Mouse (Mus musculus) cerebellum, postnatal 14 days (tissue): ENCODE data around the gene Lctl.
A peak's percentile ranks its signal among the peaks of the same experiment; 100 is the strongest.

Source experiments
- DNase-seq, 2 experiments: peaks; one replicate each; pipeline ENCODE4 v3.0.0; 2021; ENCODE audit warnings: mixed read lengths in 2 of 2

Lctl gene

DNA sequence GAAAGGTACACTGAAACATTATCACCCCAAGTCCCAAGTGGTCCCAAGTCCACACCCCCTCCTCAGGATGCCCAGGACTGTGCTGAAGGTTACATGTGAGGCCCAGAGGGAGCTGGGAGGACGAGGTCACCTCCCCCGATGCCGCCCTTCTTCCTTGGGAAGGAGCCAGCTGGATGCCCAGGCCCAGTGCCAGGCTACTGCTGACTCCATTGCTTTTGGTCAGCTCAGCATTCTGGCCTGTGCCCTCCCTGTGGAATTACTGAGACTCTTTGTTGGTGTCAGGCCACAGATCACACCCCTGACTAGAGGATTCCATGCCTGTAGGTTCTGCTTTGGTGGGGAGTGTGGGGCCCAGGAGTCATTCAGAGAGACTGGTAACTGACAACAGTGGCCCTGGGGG, at the start of gene Lctl:
TSS of gene Lctl (plus strand) at position 272 of the 400 bp plus-strand sequence.
- peak in 1 of 2 experiments; percentile 32 for DNase-seq

DNA sequence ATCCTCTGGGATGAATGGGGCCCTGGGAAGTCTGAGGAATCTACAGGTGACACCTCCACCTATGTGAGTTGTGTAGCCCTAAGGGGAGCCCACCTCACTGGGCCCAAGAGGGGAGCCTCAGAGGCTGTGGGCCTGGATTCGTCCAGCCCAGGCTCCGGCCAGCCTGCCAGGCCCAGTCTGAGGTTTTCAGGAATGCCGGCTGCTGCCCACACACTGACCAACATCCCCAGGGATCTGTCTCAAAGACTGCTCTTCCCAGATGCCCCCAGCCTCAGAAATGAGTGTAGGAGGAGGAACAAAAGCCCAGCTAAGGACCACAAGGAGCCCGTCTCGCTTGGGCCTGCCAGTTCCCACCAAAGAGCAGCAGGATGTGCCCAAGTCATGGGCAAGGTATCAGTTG, 49.2 kb upstream of the Lctl start:
- DNase-seq, result no peak

GRCm38 (mm10) chr9:64068571-64068970, 48.4 kb upstream of the Lctl start:
- DNase-seq, result no peak

DNA sequence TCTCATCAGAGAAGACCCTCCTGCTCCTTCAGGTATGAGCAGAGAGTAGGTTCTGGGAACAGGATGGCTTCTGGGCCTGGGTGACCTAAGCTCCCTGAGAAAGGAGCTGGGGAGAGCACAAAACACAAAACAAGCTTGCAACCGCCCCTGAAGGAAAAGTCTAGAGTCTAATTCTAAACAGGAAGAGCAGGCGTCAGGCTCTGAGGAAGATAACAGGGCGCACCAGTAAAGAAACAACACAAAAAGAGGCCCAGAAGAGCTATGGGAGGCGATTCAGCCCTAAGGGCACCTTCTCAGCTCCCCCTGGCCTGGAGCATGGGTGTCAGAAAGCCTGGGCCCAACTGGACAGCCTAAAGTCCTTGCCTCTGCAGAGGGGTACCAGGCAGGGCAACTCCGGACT, 47.8 kb upstream of the Lctl start:
- no peak for DNase-seq

DNA sequence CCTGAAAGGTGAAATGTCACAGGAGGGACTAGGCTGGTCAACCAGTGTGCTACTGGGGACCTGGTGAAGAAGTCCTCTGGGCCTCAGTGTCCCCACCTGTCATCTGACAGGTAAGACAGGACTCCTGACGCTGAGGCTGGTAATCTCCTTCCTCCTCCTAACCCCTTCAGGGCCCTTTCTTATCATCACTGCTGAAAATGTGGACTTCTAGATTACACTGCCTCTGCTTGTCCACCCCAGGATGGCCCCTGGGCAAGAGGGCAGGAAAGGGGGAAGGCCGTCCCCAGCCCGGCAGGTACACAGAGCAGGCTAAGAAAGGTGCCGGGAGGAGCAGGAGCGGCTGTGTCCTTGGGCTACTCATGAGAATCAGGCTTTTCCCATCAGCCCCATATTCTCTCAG, 46.3 kb upstream of the Lctl start:
- DNase-seq, result no peak

DNA sequence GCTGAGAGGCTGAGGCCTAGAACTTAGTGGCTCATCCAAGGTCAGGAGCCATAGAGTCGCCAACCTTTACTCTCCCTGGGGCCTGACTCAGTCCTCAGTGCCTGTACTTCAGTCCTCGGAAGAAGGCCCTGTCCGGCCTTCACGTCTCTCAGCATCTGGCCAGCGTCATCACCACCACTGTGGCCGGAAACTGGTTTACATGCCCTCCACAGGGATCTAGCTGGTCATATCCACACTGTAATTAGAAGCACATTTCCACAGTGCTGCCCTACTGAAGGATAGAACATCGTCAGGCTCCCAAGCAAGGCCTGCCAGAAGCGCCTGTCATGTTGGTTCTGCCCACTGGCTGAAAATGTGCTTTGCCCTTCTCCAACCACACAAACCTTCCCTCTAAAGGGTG, 42.1 kb upstream of the Lctl start:
- DNase-seq, result no peak

DNA sequence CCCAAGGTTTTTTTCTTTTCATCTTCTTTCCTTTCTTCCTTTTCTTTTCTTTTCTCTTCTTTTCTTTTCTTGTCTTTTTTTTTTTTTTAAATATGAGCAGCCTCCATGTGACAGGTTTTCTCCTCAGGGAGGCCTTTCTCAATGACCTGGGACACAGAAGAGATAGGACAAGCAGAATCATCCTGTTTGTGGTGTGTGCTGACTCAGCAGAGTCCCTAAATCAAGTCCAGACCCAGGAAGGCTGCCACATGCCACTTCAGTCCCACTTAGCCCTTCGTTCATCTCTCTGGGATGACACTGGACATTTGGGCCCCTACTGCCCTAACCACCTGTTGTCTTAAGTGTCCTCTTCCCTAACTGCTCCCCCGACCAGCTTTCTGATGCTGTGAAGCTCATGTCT, 40.5 kb upstream of the Lctl start:
- no peak for DNase-seq

- no peak for DNase-seq
Observed at GRCm38 (mm10) chr9:64078386-64078792, 38.6 kb upstream of the Lctl start.

DNA sequence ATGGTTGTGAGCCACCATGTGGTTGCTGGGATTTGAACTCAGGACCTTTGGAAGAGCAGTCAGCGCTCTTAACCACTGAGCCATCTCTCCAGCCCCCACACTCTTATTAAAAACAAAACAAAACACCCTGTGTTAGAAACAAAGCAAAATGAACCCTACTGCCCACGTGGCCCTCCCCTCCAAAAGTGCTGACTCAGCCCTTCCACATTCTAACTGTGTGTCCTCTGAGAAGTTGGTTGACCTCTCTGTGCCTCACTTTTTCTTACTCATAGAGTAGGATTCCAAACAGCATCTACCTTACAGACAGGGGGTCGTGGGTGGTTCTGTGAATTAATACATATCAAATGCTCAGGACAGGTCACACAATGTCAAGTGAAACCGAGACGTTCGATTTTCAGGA, 37.0 kb upstream of the Lctl start:
- no peak for DNase-seq

- DNase-seq, result no peak
Observed at GRCm38 (mm10) chr9:64084231-64084630, 32.7 kb upstream of the Lctl start.

GRCm38 (mm10) chr9:64084661-64085399, 32.1 kb upstream of the Lctl start:
- DNase-seq, result no peak

GRCm38 (mm10) chr9:64085976-64086375, 31.0 kb upstream of the Lctl start:
- DNase-seq, result no peak

DNA sequence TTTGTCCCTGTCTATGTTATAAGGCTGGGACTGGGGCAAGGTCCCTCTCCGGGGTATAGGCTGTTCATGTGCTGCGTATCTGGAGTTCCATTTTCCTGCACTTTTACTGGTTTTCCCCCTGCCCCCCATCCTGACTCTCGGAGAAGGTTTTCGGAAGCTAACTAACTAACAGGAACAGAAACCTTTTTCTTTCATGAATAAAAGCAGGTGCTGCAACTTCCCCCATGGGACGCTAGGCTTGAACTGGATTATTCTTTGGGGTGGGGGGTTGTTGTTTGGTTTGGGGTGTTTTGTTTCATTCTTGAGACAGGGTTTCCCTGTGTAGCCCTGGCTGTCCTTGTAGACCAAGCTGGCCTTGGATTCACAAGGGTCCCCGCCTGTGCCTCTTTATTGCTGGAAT, 30.4 kb upstream of the Lctl start:
- DNase-seq, result no peak

DNA sequence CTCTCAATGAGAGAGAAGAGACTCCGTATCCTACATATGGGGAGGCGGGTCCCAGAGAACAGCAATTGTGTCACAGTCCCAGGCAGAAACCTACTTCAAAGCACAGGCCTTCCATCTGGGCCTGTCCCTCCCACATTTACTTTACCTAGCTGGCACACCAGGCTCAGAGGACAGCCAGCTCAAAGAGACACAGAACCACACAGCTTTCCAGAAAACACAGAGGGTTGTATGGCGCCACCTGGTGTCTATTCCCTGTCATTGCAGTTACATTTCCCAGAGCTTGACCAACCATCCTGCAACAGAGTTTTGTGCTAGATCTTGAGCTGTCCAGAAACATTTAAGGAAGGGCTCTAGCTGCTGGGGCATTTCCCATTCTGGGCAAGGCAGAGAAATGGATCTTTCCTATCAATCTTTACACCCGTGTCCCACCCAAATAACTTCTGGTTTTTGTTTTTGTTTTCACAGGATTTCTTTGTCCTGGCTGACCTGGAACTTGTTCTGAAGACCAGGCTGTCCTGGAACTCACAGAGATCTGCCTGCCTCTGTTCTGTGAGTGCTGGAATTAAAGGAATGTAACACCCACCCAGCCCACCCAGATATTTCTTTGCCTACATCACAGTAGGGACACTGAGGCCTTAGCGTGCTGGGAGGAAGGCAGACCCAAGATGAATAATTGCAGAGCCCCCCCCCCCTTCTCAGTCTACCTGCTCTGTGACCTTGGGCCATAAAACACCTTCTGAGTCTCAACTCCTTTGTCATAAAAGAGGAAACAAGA, 29.3 kb upstream of the Lctl start:
- DNase-seq, result peak; percentile 81 to 83

- no peak for DNase-seq
Observed at GRCm38 (mm10) chr9:64088346-64088745, 28.6 kb upstream of the Lctl start.

GRCm38 (mm10) chr9:64089004-64089403, 27.9 kb upstream of the Lctl start:
- DNase-seq, result peak; percentile 65 to 77

DNA sequence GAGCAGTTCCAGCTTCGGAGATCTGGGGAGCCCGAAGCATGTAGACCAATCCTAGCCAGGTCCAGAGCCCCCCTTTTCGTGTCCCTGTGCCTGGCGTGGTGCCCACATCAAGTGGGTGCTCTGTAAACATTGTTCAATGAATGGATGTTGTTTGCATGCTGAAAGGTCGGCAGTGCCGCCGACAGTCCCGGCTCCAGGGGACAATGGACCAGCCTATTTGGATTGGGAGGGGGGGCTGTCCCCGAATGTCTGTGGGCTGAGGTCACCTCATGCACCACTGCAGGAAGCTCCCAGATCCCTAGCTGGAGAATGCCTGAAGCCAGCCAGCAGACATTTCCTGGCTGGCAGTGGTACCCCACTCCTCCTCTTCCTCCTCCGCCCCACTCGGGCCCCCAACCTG, 22.9 kb upstream of the Lctl start:
- no peak for DNase-seq

GRCm38 (mm10) chr9:64098282-64098681, 18.7 kb upstream of the Lctl start:
- DNase-seq, result no peak

DNA sequence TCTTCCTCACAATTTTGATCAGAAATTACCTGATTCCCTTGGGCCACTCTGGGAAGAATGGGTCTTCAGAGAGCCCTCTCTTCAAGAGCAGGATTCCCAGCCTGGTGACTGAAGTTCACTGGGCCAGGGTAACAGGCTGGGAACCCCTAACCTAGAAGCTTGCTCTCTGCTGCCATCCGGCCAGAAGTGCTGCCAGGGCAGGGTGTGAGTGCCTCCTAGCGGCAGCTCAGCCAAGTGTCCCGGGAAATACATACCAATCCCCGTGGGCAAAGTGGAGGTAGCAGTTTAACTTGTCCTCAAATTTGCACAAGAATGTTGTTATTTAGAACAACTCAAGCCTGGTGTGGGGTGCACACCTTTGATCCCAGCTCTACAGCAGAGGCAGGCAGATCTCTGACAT, 16.5 kb upstream of the Lctl start:
- peak; percentile 68 to 79 for DNase-seq

- no peak for DNase-seq
Observed at GRCm38 (mm10) chr9:64105301-64105700, 11.6 kb upstream of the Lctl start.

- DNase-seq, result no peak
Observed at GRCm38 (mm10) chr9:64110502-64110901, 6.4 kb upstream of the Lctl start.

- no peak for DNase-seq
Observed at GRCm38 (mm10) chr9:64114646-64115045, 2.3 kb upstream of the Lctl start.

DNA sequence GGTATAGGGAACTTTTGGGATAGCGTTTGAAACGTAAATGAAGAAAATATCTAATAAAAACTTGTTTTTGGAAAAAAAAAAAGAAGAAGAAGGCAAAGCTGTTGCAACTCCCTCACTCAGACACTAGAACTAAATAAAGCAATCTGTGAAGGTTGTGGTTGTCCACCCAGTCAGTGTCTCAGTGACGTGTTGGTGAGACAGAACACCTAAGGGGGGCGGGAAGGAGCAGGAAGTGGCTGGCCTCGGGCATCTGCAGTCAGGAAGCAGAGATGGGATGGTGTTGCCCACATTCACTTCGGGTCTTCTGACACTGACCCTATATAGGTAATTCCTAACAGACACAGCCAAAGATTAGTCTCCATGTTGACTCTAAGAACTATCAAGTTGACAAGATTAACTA, 1.2 kb upstream of the Lctl start:
- DNase-seq, result no peak

GRCm38 (mm10) chr9:64119898-64120297, 3.0 kb downstream of the Lctl start:
- peak; percentile 23 to 68 for DNase-seq
